In genomic region chr8:84655336-84656190, GRCm38 (mm10) we compare ENCODE assay signal across 8 mouse cellular contexts. TPM values are rescaled to one million over a fixed set of nuclear protein-coding genes. Genes with fewer than 3 reads are reported as not detected.
DNase-seq lines count a peak whose midpoint lies in the region; ATAC-seq and TF ChIP-seq lines count a peak whose summit lies in the region.

No protein-coding gene starts in this region.

- H3K4me2 ChIP-seq in heart, embryonic 13.5 days, result peak overlapping the region; percentile 84
- peak overlapping the region; percentile 76 for H3K4me2 ChIP-seq in limb, embryonic 13.5 days (replicated peaks)
- H3K4me2 ChIP-seq in neural tube, embryonic 11.5 days (ENCODE audit: low read depth), result peak overlapping the region; percentile 61

- no peaks in the 10 kb centered on the region for H3K9me3 ChIP-seq in heart, embryonic 13.5 days
- no peaks in the 10 kb centered on the region for H3K9me3 ChIP-seq in limb, embryonic 13.5 days
- H3K9me3 ChIP-seq in neural tube, embryonic 11.5 days (ENCODE audit: control insufficient read depth, low read length), result no peaks in the 10 kb centered on the region

- ATAC-seq in heart, embryonic 13.5 days (ENCODE audit: extremely low read depth, insufficient number of reproducible peaks, low FRiP score, low TSS enrichment), result peak; percentile 44; the same call in 1 of the 2 replicates
- ATAC-seq in limb, embryonic 13.5 days (ENCODE audit: low FRiP score, low read depth), result peak; percentile 52
- peak; percentile 52 for ATAC-seq in neural tube, embryonic 11.5 days (ENCODE audit: insufficient read depth, low FRiP score, low TSS enrichment)

- H3K4me3 ChIP-seq in thymus, adult 2 months (ENCODE audit: control insufficient read depth, insufficient read depth, low read length), result peak overlapping the region; percentile 57
- H3K4me3 ChIP-seq in heart, embryonic 13.5 days, result peak overlapping the region; percentile 56
- peak overlapping the region; percentile 42 for H3K4me3 ChIP-seq in limb, embryonic 13.5 days
- peak overlapping the region; percentile 17 for H3K4me3 ChIP-seq in neural tube, embryonic 11.5 days (ENCODE audit: low read depth, low read length)

- no peak for TF ChIP-seq CTCF in thymus, adult 2 months (IDR thresholded peaks at IDR 0.05; ENCODE audit: borderline replicate concordance, control insufficient read depth, extremely low read depth, insufficient read depth, low read length, poor library complexity)

- no peak for DNase-seq in thymus, adult 2 months
- DNase-seq in thymus, postnatal 36 days, result no peak
- DNase-seq in neural tube, embryonic 11.5 days (ENCODE audit: low spot score), result peak; percentile 84
- no peak for DNase-seq in MN1 (ENCODE audit: low spot score)
- no peak for DNase-seq in frontal cortex, postnatal 36 days (ENCODE audit: low spot score in 2 of 2)
- DNase-seq in urinary bladder, adult 2 months (ENCODE audit: low spot score), result no peak

- no peak for TF ChIP-seq POLR2A in thymus, adult 2 months (IDR thresholded peaks at IDR 0.05; ENCODE audit: control insufficient read depth, extremely low read depth, insufficient read depth, low read length, poor library complexity)

- H3K9ac ChIP-seq in heart, embryonic 13.5 days, result peak overlapping the region; percentile 88
- peak overlapping the region; percentile 73 for H3K9ac ChIP-seq in limb, embryonic 13.5 days
- H3K9ac ChIP-seq in neural tube, embryonic 11.5 days (ENCODE audit: low read length), result peak overlapping the region; percentile 65

- H3K36me3 ChIP-seq in thymus, adult 2 months (ENCODE audit: control insufficient read depth, insufficient read depth, low read length), result no peaks in the 10 kb centered on the region
- no peaks in the 10 kb centered on the region for H3K36me3 ChIP-seq in heart, embryonic 13.5 days
- no peaks in the 10 kb centered on the region for H3K36me3 ChIP-seq in limb, embryonic 13.5 days
- H3K36me3 ChIP-seq in neural tube, embryonic 11.5 days (ENCODE audit: control insufficient read depth, insufficient read depth, low read length), result no peaks in the 10 kb centered on the region

- H3K27me3 ChIP-seq in thymus, adult 2 months (ENCODE audit: control insufficient read depth, insufficient read depth, low read length), result no peaks in the 10 kb centered on the region
- no peaks in the 10 kb centered on the region for H3K27me3 ChIP-seq in heart, embryonic 13.5 days (replicated peaks)
- H3K27me3 ChIP-seq in limb, embryonic 13.5 days, result no peaks in the 10 kb centered on the region
- no peaks in the 10 kb centered on the region for H3K27me3 ChIP-seq in neural tube, embryonic 11.5 days (ENCODE audit: control insufficient read depth, insufficient read depth, low read length)

- WGBS in thymus, adult 2 months, result 19% methylated on average over 15 of the region's 15 CpGs
- whole genome bisulfite sequencing in heart, embryonic 13.5 days, result 3% methylated on average over 15 of the region's 15 CpGs
- WGBS in limb, embryonic 13.5 days, result under 1% methylated on average over 15 of the region's 15 CpGs
- 2% methylated on average over 14 of the region's 15 CpGs for WGBS in neural tube, embryonic 11.5 days

- H3K4me1 ChIP-seq in thymus, adult 2 months (replicated peaks; ENCODE audit: control insufficient read depth, insufficient read depth, low read length), result peaks cover 24% of the 10 kb centered on the region
- peaks cover 64% of the 10 kb centered on the region for H3K4me1 ChIP-seq in heart, embryonic 13.5 days
- H3K4me1 ChIP-seq in limb, embryonic 13.5 days, result peaks cover 74% of the 10 kb centered on the region
- peaks cover 39% of the 10 kb centered on the region for H3K4me1 ChIP-seq in neural tube, embryonic 11.5 days (ENCODE audit: control insufficient read depth, insufficient read depth, low read length)

- 0 out of 2 replicates have a peak overlapping the region, but pooled peaks have one; percentile 2 for H3K27ac ChIP-seq in thymus, adult 2 months (ENCODE audit: control insufficient read depth, insufficient read depth, low read length)
- H3K27ac ChIP-seq in heart, embryonic 13.5 days (replicated peaks), result peak overlapping the region; percentile 94
- H3K27ac ChIP-seq in limb, embryonic 13.5 days, result peak overlapping the region; percentile 99
- peak overlapping the region; percentile 94 for H3K27ac ChIP-seq in neural tube, embryonic 11.5 days (ENCODE audit: low read depth, low read length)

RNA-seq across cellular contexts. Expression of gene Ier2, which starts 7.1 kb away (rescaled TPM):
- 29.2 and 33.7 TPM in 2 replicates for polyA plus RNA-seq in thymus, adult 2 months (2012; rRNA removed)
- 43.0 and 44.8 TPM in 2 replicates for polyA plus RNA-seq in heart, embryonic 13.5 days (2015; fragmentation: Nextera tagmentation; extraction: Ambion mirVana)
- 71.9 and 73.0 TPM in 2 replicates for polyA plus RNA-seq in limb, embryonic 13.5 days (2015; fragmentation: Nextera tagmentation; extraction: Ambion mirVana)
- polyA plus RNA-seq in neural tube, embryonic 11.5 days (2014; fragmentation: Nextera tagmentation; extraction: Ambion mirVana), result 71.6 and 79.4 TPM in 2 replicates
- polyA plus RNA-seq in urinary bladder, adult 2 months (2012; rRNA removed), result 14.7 and 23.3 TPM in 2 replicates

RNA-seq across cellular contexts. Expression of gene Trmt1, which starts 30.5 kb away (rescaled TPM):
- 169 and 181 TPM in 2 replicates for polyA plus RNA-seq in thymus, adult 2 months (2012; rRNA removed)
- polyA plus RNA-seq in heart, embryonic 13.5 days (2015; fragmentation: Nextera tagmentation; extraction: Ambion mirVana), result 47.6 and 51.6 TPM in 2 replicates
- 70.8 and 72.7 TPM in 2 replicates for polyA plus RNA-seq in limb, embryonic 13.5 days (2015; fragmentation: Nextera tagmentation; extraction: Ambion mirVana)
- 60.4 and 60.6 TPM in 2 replicates for polyA plus RNA-seq in neural tube, embryonic 11.5 days (2014; fragmentation: Nextera tagmentation; extraction: Ambion mirVana)
- polyA plus RNA-seq in urinary bladder, adult 2 months (2012; rRNA removed), result 71.7 and 76.3 TPM in 2 replicates

RNA-seq across cellular contexts. Expression of gene Nacc1, which starts 32.1 kb away (rescaled TPM):
- polyA plus RNA-seq in thymus, adult 2 months (2012; rRNA removed), result 155 and 182 TPM in 2 replicates
- 15.1 and 15.7 TPM in 2 replicates for polyA plus RNA-seq in heart, embryonic 13.5 days (2015; fragmentation: Nextera tagmentation; extraction: Ambion mirVana)
- 15.0 and 15.2 TPM in 2 replicates for polyA plus RNA-seq in limb, embryonic 13.5 days (2015; fragmentation: Nextera tagmentation; extraction: Ambion mirVana)
- polyA plus RNA-seq in neural tube, embryonic 11.5 days (2014; fragmentation: Nextera tagmentation; extraction: Ambion mirVana), result 26.2 and 27.0 TPM in 2 replicates
- polyA plus RNA-seq in urinary bladder, adult 2 months (2012; rRNA removed), result 39.5 and 49.4 TPM in 2 replicates

RNA-seq across cellular contexts. Expression of gene Lyl1, which starts 45.7 kb away (rescaled TPM):
- polyA plus RNA-seq in thymus, adult 2 months (2012; rRNA removed), result 7.1 and 7.5 TPM in 2 replicates
- polyA plus RNA-seq in heart, embryonic 13.5 days (2015; fragmentation: Nextera tagmentation; extraction: Ambion mirVana), result 15.4 and 17.1 TPM in 2 replicates
- 4.1 and 4.9 TPM in 2 replicates for polyA plus RNA-seq in limb, embryonic 13.5 days (2015; fragmentation: Nextera tagmentation; extraction: Ambion mirVana)
- 4.6 and 5.3 TPM in 2 replicates for polyA plus RNA-seq in neural tube, embryonic 11.5 days (2014; fragmentation: Nextera tagmentation; extraction: Ambion mirVana)
- polyA plus RNA-seq in urinary bladder, adult 2 months (2012; rRNA removed), result 7.8 and 8.7 TPM in 2 replicates

Comparison
In these comparisons a context has a peak if more than half of its experiments do, and no peak if none do; other contexts are left out.
1. H3K27ac ChIP-seq: peak in every context shown above with its lines; median percentile 99 in limb, embryonic 13.5 days; 94 in heart, embryonic 13.5 days; 94 in neural tube, embryonic 11.5 days; 2 in thymus, adult 2 months.